Mouse (Mus musculus) spleen, adult 2 months (tissue): ENCODE results near the gene Col12a1. TPM values are rescaled to one million over a fixed set of nuclear protein-coding genes. Genes with fewer than 3 reads are reported as not detected.

Source experiments
- DNase-seq, 2 experiments: peaks; one replicate each; pipeline versions ENCODE4 v3.0.0 to v3.0.0-alpha.2; 2012 to 2021; ENCODE audit warnings: low spot score in 2 of 2, low read depth in 1 of 2
- H3K27ac ChIP-seq: fragments of 200-500 bp; 2 replicates; pipeline ENCODE4 v1.5.1; 2012; ENCODE audit warnings: low read length, inconsistent platforms; ENCODE audit not compliant: insufficient read depth
- H3K27me3 ChIP-seq: fragments of 200-500 bp; 2 replicates; pipeline ENCODE4 v1.6.1; 2012; ENCODE audit warnings: mild to moderate bottlenecking, moderate library complexity, low read length, inconsistent platforms; ENCODE audit not compliant: control insufficient read depth, insufficient read depth
- H3K36me3 ChIP-seq: fragments of 200-500 bp; 2 replicates; pipeline ENCODE4 v1.6.1; 2012; ENCODE audit warnings: mild to moderate bottlenecking, low read length, inconsistent platforms; ENCODE audit not compliant: control insufficient read depth, insufficient read depth
- H3K4me1 ChIP-seq: fragments of 200-500 bp; 2 replicates; pipeline ENCODE4 v1.6.1; 2011; ENCODE audit warnings: inconsistent platforms; ENCODE audit not compliant: control insufficient read depth, insufficient read depth, insufficient read length
- H3K4me3 ChIP-seq: fragments of 200-500 bp; 2 replicates; pipeline ENCODE4 v1.5.1; 2011; ENCODE audit warnings: mild to moderate bottlenecking, inconsistent platforms; ENCODE audit not compliant: insufficient read depth, insufficient read length; ENCODE audit errors: extremely low read depth
- CTCF ChIP-seq: fragments of 200-500 bp; IDR thresholded peaks from 2 replicates; pipeline ENCODE4 v1.5.1; 2011; ENCODE audit warnings: mild to moderate bottlenecking, inconsistent platforms; ENCODE audit not compliant: insufficient read depth, insufficient read length, insufficient replicate concordance; ENCODE audit errors: extremely low read depth
- POLR2A ChIP-seq: fragments of 200-500 bp; IDR thresholded peaks from 2 replicates; pipeline ENCODE4 v1.6.1; 2011; ENCODE audit warnings: low read depth, low read length, inconsistent platforms
- WGBS: fragments of 180-500 bp; shearing (Covaris S2); methylation state at CpG from one replicate; pipeline ENCODE4 v1.1.7; 2018; 5-methylcytosine and 5-hydroxymethylcytosine counted together
- polyA plus RNA-seq: library from polyadenylated mRNA; depleted of rRNA; stranded (reverse); fragments of >200 nt; gene quantifications from 2 replicates; pipeline ENCODE4 v1.2.3, GENCODE M21; 2012

Col12a1 gene
- polyA plus RNA-seq, 1 experiment, result 3.2 TPM

- TF ChIP-seq POLR2A, result no peak
- TF ChIP-seq CTCF, result no peak
- no peak for DNase-seq
Observed at GRCm38 (mm10) chr9:79606122-79606521, 112.5 kb downstream of the Col12a1 start.

GRCm38 (mm10) chr9:79605722-79606121 is 112.9 kb downstream of the Col12a1 start:
- no peak for DNase-seq
- 60% methylated on average over 5 of the region's 5 CpGs for whole genome bisulfite sequencing
- Histone ChIP-seq H3K27me3 (no peaks in the 10 kb centered on the region), H3K4me1 (no peaks in the 10 kb centered on the region), H3K36me3 (no peaks in the 10 kb centered on the region), H3K4me3 (no peak overlapping the region), H3K27ac (no peak overlapping the region)
- no peak for TF ChIP-seq POLR2A
- TF ChIP-seq CTCF, result no peak

More at GRCm38 (mm10) chr9:79606122-79606521, 112.5 kb downstream of the Col12a1 start:
- Histone ChIP-seq H3K4me3 (no peak overlapping the region), H3K27me3 (no peaks in the 10 kb centered on the region), H3K27ac (no peak overlapping the region), H3K36me3 (no peaks in the 10 kb centered on the region), H3K4me1 (no peaks in the 10 kb centered on the region)
- WGBS, result 83% methylated on average over 5 of the region's 5 CpGs

- Histone ChIP-seq H3K4me3 (no peak overlapping the region), H3K27ac (no peak overlapping the region), H3K27me3 (no peaks in the 10 kb centered on the region), H3K4me1 (no peaks in the 10 kb centered on the region), H3K36me3 (no peaks in the 10 kb centered on the region)
- no peak for TF ChIP-seq CTCF
- no peak for TF ChIP-seq POLR2A
- WGBS, result 89% methylated on average over 3 of the region's 3 CpGs
- no peak for DNase-seq
Observed at GRCm38 (mm10) chr9:79604546-79604945, 114.1 kb downstream of the Col12a1 start.

- H3K36me3 ChIP-seq, result no peaks in the 10 kb centered on the region
- H3K27ac ChIP-seq, result no peak overlapping the region
- no peak overlapping the region for H3K4me3 ChIP-seq
- no peaks in the 10 kb centered on the region for H3K27me3 ChIP-seq
- WGBS, result 88% methylated on average over 2 of the region's 2 CpGs
- H3K4me1 ChIP-seq, result no peaks in the 10 kb centered on the region
- TF ChIP-seq POLR2A (no peak), CTCF (no peak)
- no peak for DNase-seq
Observed at GRCm38 (mm10) chr9:79603448-79603847, 115.2 kb downstream of the Col12a1 start.

GRCm38 (mm10) chr9:79600237-79600570 is 118.4 kb downstream of the Col12a1 start:
- 90% methylated on average over 3 of the region's 3 CpGs for WGBS
- no peak for DNase-seq
- no peak overlapping the region for H3K4me3 ChIP-seq

GRCm38 (mm10) chr9:79599395-79600236 is 119.0 kb downstream of the Col12a1 start:
- H3K36me3 ChIP-seq, result no peaks in the 10 kb centered on the region
- DNase-seq, result no peak
- no peak overlapping the region for H3K4me3 ChIP-seq
- H3K4me1 ChIP-seq, result no peaks in the 10 kb centered on the region
- no peaks in the 10 kb centered on the region for H3K27me3 ChIP-seq
- TF ChIP-seq CTCF (no peak), POLR2A (no peak)
- H3K27ac ChIP-seq, result no peak overlapping the region
- 91% methylated on average over 20 of the region's 20 CpGs for WGBS

More at GRCm38 (mm10) chr9:79600237-79600570, 118.4 kb downstream of the Col12a1 start:
- H3K4me1 ChIP-seq, result no peaks in the 10 kb centered on the region
- no peaks in the 10 kb centered on the region for H3K36me3 ChIP-seq
- H3K27ac ChIP-seq, result no peak overlapping the region
- no peaks in the 10 kb centered on the region for H3K27me3 ChIP-seq
- TF ChIP-seq CTCF (no peak), POLR2A (no peak)

- TF ChIP-seq POLR2A (no peak), CTCF (no peak)
- no peak overlapping the region for H3K27ac ChIP-seq
- H3K36me3 ChIP-seq, result no peaks in the 10 kb centered on the region
- no peak for DNase-seq
- H3K4me1 ChIP-seq, result no peaks in the 10 kb centered on the region
- H3K4me3 ChIP-seq, result no peak overlapping the region
- WGBS, result 54% methylated on average over 1 of the region's 1 CpGs
- H3K27me3 ChIP-seq, result no peaks in the 10 kb centered on the region
Observed at GRCm38 (mm10) chr9:79598578-79598977, 120.1 kb downstream of the Col12a1 start.
